Mouse (Mus musculus): ENCODE measurements around the gene Olfr107.

DNA sequence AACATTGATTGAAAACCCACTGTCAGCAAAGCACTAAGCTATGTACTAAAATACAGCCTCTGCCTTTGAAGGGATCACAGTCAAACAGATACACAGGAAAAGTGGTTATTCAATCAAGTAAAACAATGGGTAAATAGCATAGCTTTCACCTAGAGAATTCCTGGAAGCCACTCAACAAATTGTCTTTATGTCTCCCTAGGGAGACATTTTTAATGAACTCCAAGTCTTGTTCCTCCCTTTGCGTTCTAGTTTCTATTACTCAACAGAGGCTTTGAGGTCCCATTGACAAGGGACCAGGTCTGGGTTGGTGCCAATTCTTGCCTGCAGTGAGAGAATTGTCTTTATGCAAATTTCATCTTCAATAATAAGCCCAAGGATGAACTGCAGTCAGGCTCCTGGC lies 46.2 kb downstream of the Olfr107 start, which contains the start of gene Olfr108:
- no peak for TF ChIP-seq CTCF (IDR thresholded peaks at IDR 0.05; ENCODE audit: low read depth)
- TF ChIP-seq EP300 (IDR thresholded peaks at IDR 0.05; ENCODE audit: low read depth), result no peak
